Mouse (Mus musculus): ENCODE measurements around the gene Nkx2-2. TPM values are rescaled to one million over a fixed set of nuclear protein-coding genes. Genes with fewer than 3 reads are reported as not detected.

Nkx2-2 gene
- polyA plus RNA-seq (2017; shearing (Covaris generic)): not detected

DNA sequence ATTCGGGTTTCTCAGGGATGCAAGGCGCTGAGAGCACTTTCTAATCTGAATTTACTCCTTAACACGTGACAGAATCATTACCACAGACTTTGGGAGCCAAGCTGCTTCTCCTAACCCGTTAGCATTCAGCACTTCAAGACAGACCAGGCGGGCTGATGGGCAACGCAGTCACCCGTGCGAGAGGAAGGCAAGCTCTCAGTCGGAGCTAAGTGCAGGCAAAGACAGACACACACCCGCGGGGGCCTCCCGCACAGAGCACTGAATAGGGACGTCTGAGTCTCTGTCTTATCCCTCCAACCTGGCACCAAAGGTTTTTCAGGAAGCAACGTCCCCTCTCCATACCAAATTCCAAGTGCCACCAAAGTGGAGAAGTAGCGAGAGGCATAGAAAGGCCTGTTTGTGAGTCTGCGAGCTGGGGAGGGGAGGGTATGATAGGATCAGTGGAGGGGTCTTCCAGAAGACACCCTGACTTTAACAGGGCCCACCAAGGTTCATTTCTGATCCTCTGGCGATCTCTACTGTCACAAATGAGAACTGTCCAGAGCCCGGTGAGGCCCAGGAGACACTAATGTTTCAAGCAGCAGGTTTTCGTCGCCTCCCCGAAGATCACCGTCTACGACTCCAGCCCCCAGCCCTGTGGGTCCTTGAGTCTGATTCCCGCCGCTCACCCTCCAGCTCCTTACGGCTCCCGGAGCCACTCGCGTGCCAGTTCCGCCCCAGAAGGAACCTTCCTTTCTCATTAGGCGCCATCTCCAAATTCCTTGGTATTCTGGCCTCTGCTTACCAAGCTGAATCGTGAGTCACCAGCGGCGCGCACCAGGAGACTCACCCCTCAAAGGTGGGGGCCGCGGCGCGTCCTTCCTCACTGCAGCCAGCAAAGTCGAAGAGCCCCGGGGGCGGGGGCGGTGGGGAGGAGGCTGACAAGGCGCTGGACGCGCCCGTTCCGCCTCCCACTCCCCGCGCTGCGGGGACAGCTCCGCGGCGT, at the start of gene Nkx2-2:
Nkx2-2 (minus strand) TSS at position 973 of the 985 bp plus-strand sequence.

Other genes with a start within 250 kb of the Nkx2-2 start
- gene Xrn2, start 181.2 kb downstream of the Nkx2-2 start, polyA plus RNA-seq (2017; shearing (Covaris generic)): 182 TPM
- gene Nkx2-4, start 108.8 kb downstream of the Nkx2-2 start, polyA plus RNA-seq (2017; shearing (Covaris generic)): not detected
- not detected for gene Pax1, start 167.7 kb upstream of the Nkx2-2 start, polyA plus RNA-seq (2017; shearing (Covaris generic))